Comparison of ENCODE assay signal across 9 mouse cellular contexts in genomic region chr11:100295308-100295707, GRCm38 (mm10). TPM values are rescaled to one million over a fixed set of nuclear protein-coding genes. Genes with fewer than 3 reads are reported as not detected.
DNase-seq lines count a peak whose midpoint lies in the region; ATAC-seq lines count a peak whose summit lies in the region.
"Had no signal": no experiment of that assay in that cellular context is flagged by ENCODE, and none has a peak within 500 bp of the region (broad histone marks: within the 10 kb centered on the region; RNA-seq: fewer than 3 reads in every experiment).

No protein-coding gene starts in this region.

- H3K36me3 ChIP-seq in hindbrain, embryonic 14.5 days (replicated peaks; ENCODE audit: control insufficient read depth, insufficient read depth), result no peaks in the 10 kb centered on the region

- peak; percentile 92 for DNase-seq in NIH3T3 (ENCODE audit: low read depth)
- peak; percentile 74 for DNase-seq in cerebellum, adult 8-10 months
- DNase-seq in frontal cortex, postnatal 10 days (ENCODE audit: low spot score in 2 of 2), result peak; percentile 45 to 76
- DNase-seq in hindbrain, embryonic 14.5 days (ENCODE audit: low spot score), result peak; percentile 89
- DNase-seq in layer of hippocampus, postnatal 14 days (ENCODE audit: low spot score in 2 of 2), result peak; percentile 80
- peak; percentile 91 for DNase-seq in mesoderm, embryonic 11.5 days (ENCODE audit: low read depth, low spot score)
- DNase-seq in right cerebral cortex, postnatal 14 days, result peak; percentile 88
- DNase-seq in urinary bladder, postnatal 10 days (ENCODE audit: low spot score), result peak; percentile 59

- H3K27ac ChIP-seq in hindbrain, embryonic 14.5 days, result no peak overlapping the region

- H3K27me3 ChIP-seq in hindbrain, embryonic 14.5 days (ENCODE audit: control insufficient read depth, insufficient read depth, low read length), result no peaks in the 10 kb centered on the region

- no peak overlapping the region for H3K9ac ChIP-seq in hindbrain, embryonic 14.5 days

- ATAC-seq in hindbrain, embryonic 14.5 days (ENCODE audit: low FRiP score), result no peak; the same call in 1 of the 2 replicates

- 6% methylated on average over 10 of the region's 10 CpGs for WGBS in hindbrain, embryonic 14.5 days

- H3K9me3 ChIP-seq in hindbrain, embryonic 14.5 days (ENCODE audit: control insufficient read depth, low read length), result no peaks in the 10 kb centered on the region

- no peak overlapping the region for H3K4me3 ChIP-seq in hindbrain, embryonic 14.5 days (replicated peaks; ENCODE audit: low read length)

- H3K4me1 ChIP-seq in hindbrain, embryonic 14.5 days (replicated peaks; ENCODE audit: control insufficient read depth, insufficient read depth, low read length), result no peaks in the 10 kb centered on the region

- H3K4me2 ChIP-seq in hindbrain, embryonic 14.5 days (replicated peaks), result no peak overlapping the region

RNA-seq across cellular contexts. Expression of gene Eif1, which starts 24.4 kb away (rescaled TPM):
- 1,239 and 1,372 TPM in 2 replicates for polyA plus RNA-seq in hindbrain, embryonic 14.5 days (2014; fragmentation: Nextera tagmentation; extraction: Ambion mirVana)
- 100 to 1,000 TPM; 704 to 721 TPM for total RNA-seq in layer of hippocampus, postnatal 14 days (2021)

RNA-seq across cellular contexts. Expression of gene Krt42, which starts 25.6 kb away (rescaled TPM):
- not detected in 2 replicates for polyA plus RNA-seq in hindbrain, embryonic 14.5 days (2014; fragmentation: Nextera tagmentation; extraction: Ambion mirVana)
- total RNA-seq in layer of hippocampus, postnatal 14 days (2021), result not detected
- polyA plus RNA-seq: liver, embryonic 16.5 days had no signal

RNA-seq across cellular contexts. Expression of gene Krt17, which starts 34.5 kb away (rescaled TPM):
- polyA plus RNA-seq in hindbrain, embryonic 14.5 days (2014; fragmentation: Nextera tagmentation; extraction: Ambion mirVana), result 0.13 and 0.16 TPM in 2 replicates
- not detected for total RNA-seq in layer of hippocampus, postnatal 14 days (2021)

RNA-seq across cellular contexts. Expression of gene Gast, which starts 38.9 kb away (rescaled TPM):
- 0.50 TPM in 1 of 2 replicates, not detected in the other for polyA plus RNA-seq in hindbrain, embryonic 14.5 days (2014; fragmentation: Nextera tagmentation; extraction: Ambion mirVana)
- not detected for total RNA-seq in layer of hippocampus, postnatal 14 days (2021)
- polyA plus RNA-seq: liver, embryonic 16.5 days had no signal

RNA-seq across cellular contexts. Expression of gene Krt16, which starts 46.6 kb away (rescaled TPM):
- polyA plus RNA-seq in hindbrain, embryonic 14.5 days (2014; fragmentation: Nextera tagmentation; extraction: Ambion mirVana), result not detected in 2 replicates
- not detected for total RNA-seq in layer of hippocampus, postnatal 14 days (2021)
- polyA plus RNA-seq: liver, embryonic 16.5 days had no signal
